Mouse (Mus musculus) mammary gland, adult 2 months (tissue): Measurements from ENCODE around the gene Gbx1. TPM values are rescaled to one million over a fixed set of nuclear protein-coding genes. Genes with fewer than 3 reads are reported as not detected.

ENCODE experiments used
- polyA plus RNA-seq: library from polyadenylated mRNA; depleted of rRNA; stranded (reverse); fragments of >200 nt; gene quantifications from 2 replicates; pipeline ENCODE4 v1.2.3, GENCODE M21; 2012; ENCODE audit warnings: low replicate concordance; rRNA removed

Gene Gbx1
- 0.03 TPM in 1 of 2 replicates, not detected in the other for polyA plus RNA-seq

DNA sequence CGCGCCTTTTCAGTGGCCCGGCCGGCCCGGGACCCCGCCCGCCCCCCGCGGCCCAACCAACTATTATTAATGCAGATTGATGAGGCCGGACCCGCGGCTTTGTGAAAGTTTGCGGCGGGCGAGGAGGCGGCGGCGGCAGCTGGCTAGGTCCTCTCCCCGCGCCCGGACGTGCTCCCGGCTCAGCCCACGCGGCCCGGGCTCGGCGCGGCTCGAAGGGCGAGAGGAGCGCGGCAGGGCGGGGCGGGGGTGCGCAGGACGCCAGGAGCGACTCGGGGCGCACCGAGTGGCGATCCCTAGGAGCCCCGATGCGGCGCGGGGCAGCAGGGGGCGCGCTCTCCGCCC is at the start of gene Gbx1:
TSS of gene Gbx1 (minus strand) at position 314 of the 342 bp plus-strand sequence.

DNA sequence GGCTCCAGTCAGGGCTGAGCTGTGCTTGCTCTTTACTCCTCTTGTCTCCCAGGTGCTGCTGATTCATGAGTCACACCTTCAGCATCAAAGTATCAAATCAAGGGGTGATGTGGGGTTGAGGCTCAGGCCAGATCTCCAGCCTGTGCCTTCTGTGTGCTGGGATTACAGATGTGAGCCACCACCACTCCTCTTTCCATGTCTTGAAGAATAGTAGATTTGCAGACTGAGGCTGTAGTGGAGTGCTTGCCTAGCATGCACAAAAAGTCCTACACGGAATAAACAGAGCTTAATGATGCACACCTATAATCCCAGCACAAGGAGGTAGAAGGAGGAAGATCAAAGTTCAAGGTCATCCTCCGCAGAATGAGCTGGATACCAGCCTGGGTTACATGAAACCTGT is 29.7 kb upstream of the Gbx1 start, which contains the start of gene 4931409K22Rik:
TSS of gene 4931409K22Rik (minus strand) at position 101 of the 400 bp plus-strand sequence.

DNA sequence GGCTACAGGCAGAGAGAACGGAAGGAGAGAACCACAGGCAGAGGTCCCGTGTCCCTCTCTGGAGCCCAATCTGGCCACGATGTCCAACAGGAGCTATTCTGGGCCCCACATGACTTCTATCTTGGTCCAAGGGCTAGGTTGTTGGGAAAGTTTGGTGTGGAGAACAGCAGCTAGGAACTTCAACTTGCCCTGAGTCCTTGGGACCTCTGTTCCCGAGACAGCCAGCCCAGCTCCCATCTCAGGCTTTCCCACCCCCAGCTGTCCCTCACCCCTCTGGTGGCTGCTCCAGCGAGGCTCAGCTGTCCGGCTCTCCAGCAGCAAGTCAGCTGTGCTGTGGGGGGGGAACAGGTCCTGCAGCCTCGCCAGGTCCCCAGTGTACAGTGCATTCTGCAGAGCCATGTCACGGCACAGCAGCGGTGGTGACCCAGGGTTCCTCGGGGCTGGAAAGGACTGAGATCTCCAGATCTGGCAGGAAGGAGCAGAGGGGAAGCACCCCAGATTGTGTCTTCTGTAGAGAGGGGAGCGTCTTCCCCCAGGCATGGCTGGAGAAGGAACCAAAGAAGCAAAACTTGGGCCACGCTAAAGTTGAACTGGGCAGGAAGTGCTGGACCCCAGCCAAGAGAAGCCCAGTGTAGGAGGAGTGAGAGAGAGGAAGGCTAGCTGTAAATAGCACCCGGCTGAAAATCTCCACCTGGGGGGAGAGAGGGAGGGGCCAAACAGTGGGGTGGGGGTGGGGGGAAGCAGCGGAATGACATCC is 13.6 kb upstream of the Gbx1 start, which contains the start of gene Asb10:
TSS of gene Asb10 (minus strand) at position 592 of the 757 bp plus-strand sequence.

Other genes with a start within 250 kb of the Gbx1 start
- gene Kcnh2, start 175.6 kb downstream of the Gbx1 start, polyA plus RNA-seq: 13.7 and 24.4 TPM in 2 replicates
- 38.7 and 58.4 TPM in 2 replicates for gene Nos3, start 162.4 kb downstream of the Gbx1 start, polyA plus RNA-seq
- gene Atg9b, start 135.1 kb downstream of the Gbx1 start, polyA plus RNA-seq: 7.8 and 12.0 TPM in 2 replicates
- gene Abcb8, start 133.5 kb downstream of the Gbx1 start, polyA plus RNA-seq: 97.8 and 104 TPM in 2 replicates
- gene Asic3, start 113.8 kb downstream of the Gbx1 start, polyA plus RNA-seq: 0.95 and 1.1 TPM in 2 replicates
- 59.6 and 90.1 TPM in 2 replicates for gene Cdk5, start 103.7 kb downstream of the Gbx1 start, polyA plus RNA-seq
- gene Slc4a2, start 103.4 kb downstream of the Gbx1 start, polyA plus RNA-seq: 62.3 and 66.7 TPM in 2 replicates
- gene Fastk, start 81.9 kb downstream of the Gbx1 start, polyA plus RNA-seq: 372 and 415 TPM in 2 replicates
- 57.8 and 87.6 TPM in 2 replicates for gene Tmub1, start 79.3 kb downstream of the Gbx1 start, polyA plus RNA-seq
- gene Agap3, start 75.0 kb downstream of the Gbx1 start, polyA plus RNA-seq: 70.6 and 92.1 TPM in 2 replicates
- 1.3 and 24.4 TPM in 2 replicates for gene Asb10, start 13.8 kb upstream of the Gbx1 start, polyA plus RNA-seq
- gene 4931409K22Rik, start 29.6 kb upstream of the Gbx1 start, polyA plus RNA-seq: not detected in 2 replicates
- gene Abcf2, start 50.3 kb upstream of the Gbx1 start, polyA plus RNA-seq: 53.6 and 75.4 TPM in 2 replicates
- gene Chpf2, start 59.5 kb upstream of the Gbx1 start, polyA plus RNA-seq: 47.7 and 76.0 TPM in 2 replicates
- gene Smarcd3, start 97.2 kb upstream of the Gbx1 start, polyA plus RNA-seq: 20.4 and 39.0 TPM in 2 replicates
- 52.8 and 55.2 TPM in 2 replicates for gene Nub1, start 158.3 kb upstream of the Gbx1 start, polyA plus RNA-seq
- 13.7 and 20.6 TPM in 2 replicates for gene Wdr86, start 203.5 kb upstream of the Gbx1 start, polyA plus RNA-seq
- gene Crygn, start 230.8 kb upstream of the Gbx1 start, polyA plus RNA-seq: 0.83 and 3.9 TPM in 2 replicates